ENCODE assay signal across 15 mouse cellular contexts in the genomic region with DNA sequence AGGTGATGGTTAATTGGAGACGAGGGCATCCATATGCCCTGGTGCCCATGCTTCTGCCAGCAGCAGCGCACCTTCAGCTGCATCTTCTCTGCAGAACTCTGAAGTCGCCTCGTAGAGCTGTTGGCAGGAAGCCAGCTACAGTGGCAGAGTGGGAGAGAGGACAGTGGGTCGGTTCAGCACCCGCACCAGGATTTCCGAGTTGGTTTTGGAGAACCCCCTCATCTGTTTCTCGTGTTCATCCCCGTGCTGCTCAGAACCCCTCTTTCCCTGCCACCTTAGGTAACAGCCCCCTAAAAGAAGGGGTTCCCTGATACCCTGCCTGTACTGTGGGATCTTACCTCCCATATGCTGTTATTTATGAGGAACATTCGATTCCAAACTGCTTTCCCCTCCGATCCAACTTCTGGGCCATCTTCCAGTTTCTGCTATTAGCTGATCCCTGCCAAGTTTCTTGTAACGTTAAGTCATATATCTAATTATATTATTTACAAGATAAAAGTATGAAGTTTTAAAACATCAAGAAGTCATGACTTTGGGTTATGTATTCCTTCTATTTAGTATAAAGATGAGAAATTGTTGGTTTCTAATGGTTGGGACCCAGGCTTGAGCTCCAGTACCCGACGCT. TPM values are rescaled to one million over a fixed set of nuclear protein-coding genes. Genes with fewer than 3 reads are reported as not detected.
A peak's percentile ranks its signal among the peaks of the same experiment; 100 is the strongest.
DNase-seq lines count a peak whose midpoint lies in the region; ATAC-seq lines count a peak whose summit lies in the region.
"Had no signal": no experiment of that assay in that cellular context is flagged by ENCODE, and none has a peak within 500 bp of the region (broad histone marks: within the 10 kb centered on the region; RNA-seq: fewer than 3 reads in every experiment).

No protein-coding gene starts in this region.

- ATAC-seq in cerebellum, adult (ENCODE audit: insufficient number of reproducible peaks, low FRiP score, low TSS enrichment), result no peak
- no peak for ATAC-seq in kidney, embryonic 15.5 days (replicated peaks; ENCODE audit: low FRiP score)
- ATAC-seq in midbrain, embryonic 14.5 days (ENCODE audit: low FRiP score, low TSS enrichment), result no peak

- H3K27me3 ChIP-seq in kidney, embryonic 15.5 days, result no peaks in the 10 kb centered on the region
- H3K27me3 ChIP-seq in midbrain, embryonic 14.5 days (ENCODE audit: control insufficient read depth, insufficient read depth, low read length), result no peaks in the 10 kb centered on the region
- H3K27me3 ChIP-seq in midbrain, embryonic 10.5 days (ENCODE audit: low read depth, poor library complexity, severe bottlenecking), result peaks cover 14% of the 10 kb centered on the region

- no peak overlapping the region for H3K4me2 ChIP-seq in kidney, embryonic 15.5 days
- H3K4me2 ChIP-seq in midbrain, embryonic 14.5 days (ENCODE audit: low read length), result no peak overlapping the region
- H3K4me2 ChIP-seq: hindbrain, embryonic 14.5 days had no signal

- H3K4me3 ChIP-seq in kidney, embryonic 15.5 days (replicated peaks), result no peak overlapping the region
- H3K4me3 ChIP-seq in midbrain, embryonic 14.5 days (replicated peaks; ENCODE audit: low read depth, low read length), result no peak overlapping the region
- H3K4me3 ChIP-seq in midbrain, embryonic 10.5 days, result no peak overlapping the region

- H3K27ac ChIP-seq in kidney, embryonic 15.5 days, result no peak overlapping the region
- no peak overlapping the region for H3K27ac ChIP-seq in midbrain, embryonic 14.5 days (replicated peaks; ENCODE audit: low read depth, low read length)
- no peak overlapping the region for H3K27ac ChIP-seq in midbrain, embryonic 10.5 days (replicated peaks)
- H3K27ac ChIP-seq: hindbrain, embryonic 14.5 days had no signal

- H3K9me3 ChIP-seq in kidney, embryonic 15.5 days (replicated peaks), result no peaks in the 10 kb centered on the region
- H3K9me3 ChIP-seq in midbrain, embryonic 14.5 days (ENCODE audit: control insufficient read depth, low read length), result no peaks in the 10 kb centered on the region
- H3K9me3 ChIP-seq in midbrain, embryonic 10.5 days (replicated peaks), result no peaks in the 10 kb centered on the region

- WGBS in kidney, embryonic 15.5 days, result 76% methylated on average over 14 of the region's 14 CpGs
- 89% methylated on average over 14 of the region's 14 CpGs for WGBS in midbrain, embryonic 14.5 days
- WGBS in midbrain, embryonic 10.5 days, result 90% methylated on average over 14 of the region's 14 CpGs

- H3K4me1 ChIP-seq in kidney, embryonic 15.5 days, result peaks cover 13% of the 10 kb centered on the region
- H3K4me1 ChIP-seq in midbrain, embryonic 14.5 days (ENCODE audit: control insufficient read depth, insufficient read depth, low read length), result peaks cover 6% of the 10 kb centered on the region; the same call in 1 of the 2 replicates
- peaks cover 13% of the 10 kb centered on the region for H3K4me1 ChIP-seq in midbrain, embryonic 10.5 days

- peak; percentile 57 to 60 for DNase-seq in cerebellum, postnatal 10 days
- DNase-seq in kidney, postnatal 4 days, result peak; percentile 37 to 52
- peak; percentile 18 for DNase-seq in midbrain, embryonic 14.5 days
- no peak for DNase-seq in midbrain, embryonic 10.5 days (ENCODE audit: low spot score)
- peak; percentile 47 for DNase-seq in right cerebral cortex, postnatal 25 days
- DNase-seq in testis, postnatal 10 days (ENCODE audit: low spot score), result no peak
- DNase-seq: gastrocnemius, postnatal 14 days; kidney, adult 2 months; lung, postnatal 4 days; spleen, adult 18-20 months; thymus, adult 18-20 months had no signal

- H3K9ac ChIP-seq in kidney, embryonic 15.5 days, result no peak overlapping the region
- H3K9ac ChIP-seq in midbrain, embryonic 14.5 days (replicated peaks; ENCODE audit: low read length), result no peak overlapping the region
- H3K9ac ChIP-seq: hindbrain, embryonic 14.5 days had no signal

- H3K36me3 ChIP-seq in kidney, embryonic 15.5 days, result no peaks in the 10 kb centered on the region
- peaks cover 22% of the 10 kb centered on the region for H3K36me3 ChIP-seq in midbrain, embryonic 14.5 days (ENCODE audit: control insufficient read depth, insufficient read depth, low read length)
- peaks cover 11% of the 10 kb centered on the region for H3K36me3 ChIP-seq in midbrain, embryonic 10.5 days

RNA-seq across cellular contexts. Expression of a gene that starts 38.7 kb away (rescaled TPM):
- polyA plus RNA-seq in kidney, embryonic 15.5 days (2015; fragmentation: Nextera tagmentation; extraction: Ambion mirVana), result not detected in 2 replicates
- not detected in 2 replicates for polyA plus RNA-seq in midbrain, embryonic 14.5 days (2014; fragmentation: Nextera tagmentation; extraction: Ambion mirVana)
- polyA plus RNA-seq in midbrain, embryonic 10.5 days (2016; fragmentation: Nextera tagmentation; extraction: Ambion mirVana), result not detected in 2 replicates
- polyA plus RNA-seq: heart, embryonic 14.5 days; hindbrain, embryonic 14.5 days; kidney, adult 2 months had no signal

Comparison
In these comparisons a context has a peak if more than half of its experiments do, and no peak if none do; other contexts are left out.
1. DNase-seq: peak in cerebellum, postnatal 10 days (2 of 2), kidney, postnatal 4 days (2 of 2), midbrain, embryonic 14.5 days (single experiment) and right cerebral cortex, postnatal 25 days (single experiment); none in midbrain, embryonic 10.5 days (single experiment) and testis, postnatal 10 days (single experiment).